Mouse (Mus musculus) stomach, embryonic 14.5 days (tissue): ENCODE measurements at regions not wholly inside any gene's neighbourhood (a gene's known extent, or its start where the extent isn't known, plus 50 kb on each side); places are given as distances from the start of the nearest gene placed in this dataset.

Experiments used
- ATAC-seq: fragments of 200-750 bp; cut with Nextera tagmentation; 2 replicates; pipeline ENCODE4 v1.8.0; 2017; ENCODE audit warnings: low read depth, moderate TSS enrichment; ENCODE audit not compliant: insufficient number of reproducible peaks, insufficient read depth, low FRiP score
- H3K27ac ChIP-seq: fragments of 300-500 bp; sonication (generic); 2 replicates; pipeline ENCODE4 v1.5.1; 2014; ENCODE audit warnings: mild to moderate bottlenecking, low read length, moderate library complexity, mixed read lengths
- H3K27me3 ChIP-seq: fragments of 300-500 bp; sonication (generic); 2 replicates; pipeline ENCODE4 v1.6.1; 2014; ENCODE audit warnings: low read length, control low read depth, mixed read lengths; ENCODE audit not compliant: control insufficient read depth, insufficient read depth
- H3K36me3 ChIP-seq: fragments of 300-500 bp; sonication (generic); 2 replicates; pipeline ENCODE4 v1.6.1; 2014; ENCODE audit warnings: mild to moderate bottlenecking, control low read depth, low read length, moderate library complexity, mixed read lengths; ENCODE audit not compliant: control insufficient read depth, insufficient read depth
- H3K4me1 ChIP-seq: fragments of 300-500 bp; sonication (generic); 2 replicates; pipeline ENCODE4 v1.6.1; 2014; ENCODE audit warnings: low read length, control low read depth, mixed read lengths; ENCODE audit not compliant: control insufficient read depth, insufficient read depth
- H3K4me2 ChIP-seq: fragments of 300-500 bp; sonication (generic); replicated peaks from 2 replicates; pipeline ENCODE4 v1.6.1; 2014; ENCODE audit warnings: low read depth, low read length, control low read depth
- H3K4me3 ChIP-seq: fragments of 300-500 bp; sonication (generic); 2 replicates; pipeline ENCODE4 v1.5.1; 2014; ENCODE audit warnings: low read depth, low read length, control low read depth
- H3K9ac ChIP-seq: fragments of 300-500 bp; sonication (generic); replicated peaks from 2 replicates; pipeline ENCODE4 v1.6.1; 2014; ENCODE audit warnings: low read depth, mild to moderate bottlenecking, control low read depth, low read length, moderate library complexity, mixed read lengths
- H3K9me3 ChIP-seq: fragments of 300-500 bp; sonication (generic); 2 replicates; pipeline ENCODE4 v1.6.1; 2016; ENCODE audit warnings: low read depth, low read length, control low read depth; ENCODE audit not compliant: control insufficient read depth
- WGBS: fragments of 180-500 bp; shearing (Covaris S2); extraction: QIAGEN DNeasy Blood & Tissue Kit; methylation state at CpG from one replicate; pipeline ENCODE4 v1.1.7; 2014; 5-methylcytosine and 5-hydroxymethylcytosine counted together

DNA sequence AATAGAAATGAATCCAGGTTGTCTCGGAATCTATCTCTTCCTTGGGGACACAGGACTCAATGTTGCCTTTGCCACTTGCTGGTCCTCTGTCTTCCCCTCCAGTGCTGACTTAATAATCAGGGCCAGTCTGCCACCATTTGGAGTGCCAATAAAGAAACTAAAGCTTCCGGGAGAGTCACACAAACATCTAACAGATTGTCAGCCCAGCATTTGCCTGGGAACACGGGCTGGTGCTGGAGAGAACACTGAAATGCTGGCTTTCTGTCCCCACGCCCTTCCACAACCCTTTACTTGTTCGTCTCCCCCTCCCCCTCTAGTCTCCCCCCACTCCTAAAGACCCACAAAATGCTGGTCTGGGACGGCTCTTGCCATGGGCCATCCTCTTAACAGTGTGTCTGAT, 104.4 kb upstream of the Prox1 start:
- Histone ChIP-seq H3K36me3 (no peaks in the 10 kb centered on the region), H3K4me3 (no peak overlapping the region), H3K4me1 (no peaks in the 10 kb centered on the region), H3K27me3 (no peaks in the 10 kb centered on the region), H3K27ac (no peak overlapping the region), H3K9ac (no peak overlapping the region), H3K4me2 (no peak overlapping the region), H3K9me3 (no peaks in the 10 kb centered on the region)
- 75% methylated on average over 6 of the region's 6 CpGs for WGBS
- no peak for ATAC-seq

DNA sequence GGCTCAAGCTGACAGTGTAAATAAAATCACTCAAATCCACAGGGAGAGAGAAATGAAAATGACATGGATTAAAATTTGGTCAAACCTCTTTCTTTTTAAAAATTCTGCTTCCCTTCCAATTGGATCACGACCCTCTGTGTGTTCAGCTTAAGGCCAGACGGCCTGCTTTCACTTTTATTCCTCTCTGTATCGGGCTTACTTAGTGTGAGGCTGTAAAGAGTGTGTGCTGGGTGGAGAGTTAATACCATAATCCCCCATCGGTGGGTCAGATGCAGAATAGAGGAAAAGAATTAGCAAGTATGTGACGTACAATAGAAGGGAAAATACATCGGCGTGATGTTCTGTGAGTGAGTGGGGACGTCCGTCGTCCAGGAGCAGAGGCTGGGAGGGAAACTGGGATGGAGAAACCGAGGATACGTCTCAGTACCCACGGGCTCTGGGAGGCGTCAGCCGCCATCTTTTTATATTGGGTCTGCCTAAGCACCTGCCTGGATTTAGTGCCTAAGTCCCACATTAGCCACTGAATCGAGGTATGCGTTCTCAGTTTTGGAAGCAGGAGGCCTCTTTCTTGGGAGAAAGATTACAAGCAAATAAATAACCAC, 100.4 kb upstream of the Prox1 start:
- ATAC-seq = no peak
- no peaks in the 10 kb centered on the region for H3K4me1 ChIP-seq
- no peaks in the 10 kb centered on the region for H3K27me3 ChIP-seq
- no peak overlapping the region for H3K4me2 ChIP-seq
- H3K36me3 ChIP-seq = no peaks in the 10 kb centered on the region
- 81% methylated on average over 17 of the region's 17 CpGs for WGBS
- no peak overlapping the region for H3K4me3 ChIP-seq
- H3K9me3 ChIP-seq = no peaks in the 10 kb centered on the region
- H3K9ac ChIP-seq = no peak overlapping the region
- H3K27ac ChIP-seq = no peak overlapping the region

DNA sequence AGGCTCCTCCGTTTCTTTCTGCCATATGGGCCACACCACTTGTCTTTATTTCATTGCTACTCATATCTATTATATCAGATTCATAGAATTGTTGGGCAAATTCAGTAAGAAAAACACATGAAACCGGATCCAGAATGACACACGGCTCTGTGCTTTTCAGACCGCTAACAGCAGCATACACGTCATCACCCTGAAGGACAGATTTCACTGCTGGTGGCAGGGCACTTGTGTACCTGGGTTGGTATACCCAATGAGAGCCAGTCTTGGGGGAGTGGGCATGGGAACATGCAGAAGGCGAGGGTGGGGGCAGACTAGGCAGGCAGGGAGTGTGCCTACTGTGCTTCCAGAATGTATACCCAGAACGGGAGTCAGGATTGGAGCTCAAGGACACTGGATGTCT, 98.7 kb upstream of the Prox1 start:
- WGBS = 85% methylated on average over 7 of the region's 7 CpGs
- Histone ChIP-seq H3K9me3 (no peaks in the 10 kb centered on the region), H3K4me1 (no peaks in the 10 kb centered on the region), H3K9ac (no peak overlapping the region), H3K27ac (no peak overlapping the region), H3K27me3 (no peaks in the 10 kb centered on the region), H3K4me3 (no peak overlapping the region), H3K4me2 (no peak overlapping the region), H3K36me3 (no peaks in the 10 kb centered on the region)
- no peak for ATAC-seq

DNA sequence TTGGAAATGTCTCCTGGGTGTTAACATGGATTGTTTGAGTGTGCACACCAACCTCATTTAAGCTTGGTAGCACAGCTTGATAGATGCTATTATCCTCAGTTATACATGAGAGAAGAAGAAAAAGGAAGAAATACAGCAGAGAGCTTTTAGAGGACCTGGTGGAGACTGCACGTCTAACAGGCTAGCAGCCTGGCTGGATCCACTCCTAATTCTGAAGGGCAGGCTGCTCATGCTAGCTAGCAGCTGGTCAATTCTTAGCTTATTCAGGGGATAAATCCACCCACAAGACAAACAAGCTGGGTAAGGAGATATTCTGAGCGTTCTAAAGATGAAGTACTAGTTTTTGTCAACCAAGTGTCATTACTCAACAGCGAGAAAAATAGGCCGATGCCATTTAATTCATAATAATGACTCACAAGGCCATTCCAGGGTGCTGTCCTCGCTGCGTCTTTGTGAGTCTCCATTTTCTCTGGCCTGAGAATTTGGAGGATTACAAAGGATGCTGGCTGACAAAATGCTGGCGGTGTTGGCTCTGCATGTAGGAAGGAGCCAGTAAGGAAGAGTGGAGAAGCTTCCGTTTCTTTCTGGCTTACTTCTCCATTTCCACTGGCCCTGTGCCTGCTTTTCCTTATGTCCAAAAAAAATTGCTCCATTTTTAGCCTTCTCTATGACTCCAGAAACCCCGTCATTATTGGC, 94.7 kb upstream of the Prox1 start:
- no peak overlapping the region for H3K4me2 ChIP-seq
- H3K27me3 ChIP-seq = no peaks in the 10 kb centered on the region
- H3K9me3 ChIP-seq = no peaks in the 10 kb centered on the region
- H3K4me3 ChIP-seq = no peak overlapping the region
- H3K27ac ChIP-seq = no peak overlapping the region
- no peak overlapping the region for H3K9ac ChIP-seq
- H3K36me3 ChIP-seq = no peaks in the 10 kb centered on the region
- no peaks in the 10 kb centered on the region for H3K4me1 ChIP-seq
- ATAC-seq = no peak
- WGBS = 67% methylated on average over 9 of the region's 9 CpGs

DNA sequence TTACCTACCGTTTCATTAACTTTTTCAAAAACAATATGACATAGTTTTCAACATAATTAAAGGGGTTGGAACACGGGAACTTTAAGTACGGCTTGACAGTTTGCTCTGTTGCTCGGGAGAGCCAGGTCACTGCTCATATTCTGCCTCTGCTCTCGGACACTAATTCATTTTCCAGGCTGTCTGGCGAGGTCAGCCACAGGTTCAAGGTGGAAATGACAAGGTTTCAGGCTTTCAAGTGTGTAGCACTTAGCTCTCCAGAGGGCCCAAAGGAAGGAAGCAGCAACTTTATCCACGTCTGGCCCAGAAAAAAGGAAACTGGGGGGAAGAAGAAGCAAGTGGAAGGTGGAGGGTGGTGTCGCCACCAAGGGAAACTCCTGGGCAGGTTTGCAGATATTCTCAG, 94.0 kb upstream of the Prox1 start:
- no peak for ATAC-seq
- Histone ChIP-seq H3K36me3 (no peaks in the 10 kb centered on the region), H3K9me3 (no peaks in the 10 kb centered on the region), H3K4me2 (no peak overlapping the region), H3K4me1 (no peaks in the 10 kb centered on the region), H3K9ac (no peak overlapping the region), H3K27me3 (no peaks in the 10 kb centered on the region), H3K4me3 (no peak overlapping the region), H3K27ac (no peak overlapping the region)
- WGBS = 55% methylated on average over 8 of the region's 8 CpGs

DNA sequence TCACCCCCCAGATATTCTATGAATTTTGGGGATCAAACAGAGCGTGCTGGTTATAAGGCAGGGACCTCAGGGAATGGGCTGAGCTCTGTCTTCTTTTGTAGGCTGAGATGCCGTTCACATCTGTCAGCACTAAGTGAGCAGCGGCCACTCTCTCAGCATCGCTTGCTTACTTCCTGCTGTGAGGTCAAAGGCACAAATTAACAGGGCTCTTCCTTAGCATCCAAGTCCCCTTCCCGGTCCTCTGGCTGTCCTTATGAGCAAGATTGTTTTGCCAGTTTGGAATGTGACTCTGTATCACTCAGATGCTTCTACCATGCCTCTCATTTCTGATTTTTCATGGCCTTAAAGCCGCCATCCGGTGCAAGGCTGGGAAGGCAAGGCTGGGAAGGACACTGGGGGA, 93.1 kb upstream of the Prox1 start:
- 51% methylated on average over 7 of the region's 7 CpGs for WGBS
- H3K9ac ChIP-seq = no peak overlapping the region
- no peak overlapping the region for H3K4me3 ChIP-seq
- no peaks in the 10 kb centered on the region for H3K9me3 ChIP-seq
- no peak overlapping the region for H3K4me2 ChIP-seq
- H3K27me3 ChIP-seq = no peaks in the 10 kb centered on the region
- no peaks in the 10 kb centered on the region for H3K4me1 ChIP-seq
- H3K27ac ChIP-seq = no peak overlapping the region
- H3K36me3 ChIP-seq = no peaks in the 10 kb centered on the region
- ATAC-seq = no peak

DNA sequence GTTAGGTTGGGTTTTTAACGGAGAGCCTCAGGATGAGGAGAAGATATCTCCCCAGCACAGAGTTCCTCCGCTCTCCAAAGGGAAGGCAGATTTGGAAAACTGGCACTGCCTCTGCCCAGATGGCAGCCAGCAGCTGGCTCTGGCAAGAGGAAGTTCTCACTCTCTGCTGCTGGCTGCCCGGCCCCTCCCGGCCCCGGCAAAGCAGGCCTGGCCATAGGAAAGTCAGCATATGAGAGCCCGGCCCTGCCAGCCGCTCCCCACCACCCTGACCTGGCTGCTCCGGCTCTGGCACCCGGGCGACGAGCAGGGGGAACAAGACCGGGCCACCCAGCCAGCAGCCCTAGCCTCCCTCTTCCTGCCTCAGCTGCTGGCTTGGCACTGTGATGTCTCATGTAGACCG, 89.1 kb upstream of the Prox1 start:
- no peak overlapping the region for H3K9ac ChIP-seq
- no peak overlapping the region for H3K27ac ChIP-seq
- ATAC-seq = no peak
- H3K4me3 ChIP-seq = no peak overlapping the region
- no peaks in the 10 kb centered on the region for H3K4me1 ChIP-seq
- no peak overlapping the region for H3K4me2 ChIP-seq
- H3K36me3 ChIP-seq = no peaks in the 10 kb centered on the region
- no peaks in the 10 kb centered on the region for H3K9me3 ChIP-seq
- 91% methylated on average over 13 of the region's 13 CpGs for WGBS
- H3K27me3 ChIP-seq = no peaks in the 10 kb centered on the region

DNA sequence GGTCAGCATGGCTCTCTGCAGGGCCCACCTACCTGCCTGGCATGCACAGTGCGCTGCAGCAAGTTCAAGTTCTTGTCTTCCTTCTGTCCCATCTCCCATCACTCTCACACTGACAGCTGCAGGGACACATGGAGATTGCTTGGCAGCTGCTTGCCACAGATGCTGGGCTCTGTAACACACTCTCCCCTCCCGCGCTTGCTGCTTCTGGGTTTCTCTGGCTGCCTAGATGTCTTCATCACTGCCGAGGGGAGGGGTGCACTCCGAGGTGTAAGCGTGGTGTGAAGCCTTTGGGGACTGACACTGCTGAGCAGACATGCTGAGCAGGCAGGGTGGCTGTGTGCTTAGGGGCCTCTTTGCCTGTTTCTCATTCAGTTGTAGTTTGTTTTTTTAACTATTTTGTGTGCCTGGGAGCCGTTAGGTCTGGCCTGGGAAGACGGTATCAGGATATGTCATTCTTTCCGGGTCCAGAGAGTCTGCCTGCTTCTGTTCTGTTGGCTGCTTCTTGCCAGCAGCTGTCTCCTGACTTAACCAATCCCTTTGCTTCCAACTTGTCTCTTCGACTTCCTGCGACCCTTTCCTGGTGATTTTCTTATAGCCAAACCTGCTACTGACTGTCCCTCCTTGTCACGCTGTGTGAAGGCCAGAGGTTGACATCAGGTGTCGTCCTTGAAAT, 80.2 kb upstream of the Prox1 start:
- Histone ChIP-seq H3K4me3 (no peak overlapping the region), H3K9me3 (peaks cover 9% of the 10 kb centered on the region; the same call in 1 of the 2 replicates), H3K4me1 (no peaks in the 10 kb centered on the region), H3K27me3 (no peaks in the 10 kb centered on the region), H3K27ac (no peak overlapping the region), H3K36me3 (no peaks in the 10 kb centered on the region), H3K9ac (no peak overlapping the region), H3K4me2 (no peak overlapping the region)
- ATAC-seq = no peak
- 37% methylated on average over 13 of the region's 13 CpGs for WGBS
